Mouse (Mus musculus) liver, embryonic 13.5 days (tissue): ENCODE results near the gene Oxct2b. TPM values are rescaled to one million over a fixed set of nuclear protein-coding genes. Genes with fewer than 3 reads are reported as not detected.
A peak's percentile ranks its signal among the peaks of the same experiment; 100 is the strongest.
"Not testable (repeated sequence)": the region's sequence is repeated elsewhere in the genome, so short reads cannot be mapped to it uniquely, and the experiment has no call there.

Experiments
- ATAC-seq: fragments of 200-750 bp; cut with Nextera tagmentation; 2 replicates; pipeline ENCODE4 v1.8.0; 2017; ENCODE audit warnings: low read depth, mild to moderate bottlenecking, moderate number of reproducible peaks, moderate library complexity
- DNase-seq: peaks from one replicate; pipeline ENCODE4 v3.0.0; 2022
- H3K27ac ChIP-seq: fragments of 300-500 bp; sonication (generic); 2 replicates; pipeline ENCODE4 v1.5.1; 2015; ENCODE audit warnings: moderate library complexity, mild to moderate bottlenecking, inconsistent platforms
- H3K27me3 ChIP-seq: fragments of 300-500 bp; sonication (generic); 2 replicates; pipeline ENCODE4 v1.6.1; 2015; ENCODE audit warnings: mild to moderate bottlenecking, inconsistent platforms
- H3K36me3 ChIP-seq: fragments of 300-500 bp; sonication (generic); 2 replicates; pipeline ENCODE4 v1.6.1; 2015; ENCODE audit warnings: mild to moderate bottlenecking, inconsistent platforms
- H3K4me1 ChIP-seq: fragments of 300-500 bp; sonication (generic); replicated peaks from 2 replicates; pipeline ENCODE4 v1.6.1; 2015; ENCODE audit warnings: inconsistent platforms
- H3K4me2 ChIP-seq: fragments of 300-500 bp; sonication (generic); 2 replicates; pipeline ENCODE4 v1.6.1; 2015; ENCODE audit warnings: inconsistent platforms, mild to moderate bottlenecking, moderate library complexity
- H3K4me3 ChIP-seq: fragments of 300-500 bp; sonication (generic); replicated peaks from 2 replicates; pipeline ENCODE4 v1.5.1; 2015; ENCODE audit warnings: mild to moderate bottlenecking, inconsistent platforms
- H3K9ac ChIP-seq: fragments of 300-500 bp; sonication (generic); 2 replicates; pipeline ENCODE4 v1.6.1; 2015; ENCODE audit warnings: mild to moderate bottlenecking, inconsistent platforms
- H3K9me3 ChIP-seq: fragments of 300-500 bp; sonication (generic); replicated peaks from 2 replicates; pipeline ENCODE4 v1.6.1; 2016; ENCODE audit warnings: inconsistent platforms
- WGBS: fragments of 180-500 bp; shearing (Covaris S2); methylation state at CpG from one replicate; pipeline ENCODE4 v1.1.7; 2015; ENCODE audit not compliant: insufficient replicate concordance; 5-methylcytosine and 5-hydroxymethylcytosine counted together
- polyA plus RNA-seq: library from polyadenylated mRNA; unstranded; fragments of >200 nt; fragmentation: Nextera tagmentation; extraction: Ambion mirVana; gene quantifications from 2 replicates; pipeline ENCODE4 v1.2.1, GENCODE M21; 2015

Gene Oxct2b
- polyA plus RNA-seq, 1 experiment from 2014 or later = not detected

DNA sequence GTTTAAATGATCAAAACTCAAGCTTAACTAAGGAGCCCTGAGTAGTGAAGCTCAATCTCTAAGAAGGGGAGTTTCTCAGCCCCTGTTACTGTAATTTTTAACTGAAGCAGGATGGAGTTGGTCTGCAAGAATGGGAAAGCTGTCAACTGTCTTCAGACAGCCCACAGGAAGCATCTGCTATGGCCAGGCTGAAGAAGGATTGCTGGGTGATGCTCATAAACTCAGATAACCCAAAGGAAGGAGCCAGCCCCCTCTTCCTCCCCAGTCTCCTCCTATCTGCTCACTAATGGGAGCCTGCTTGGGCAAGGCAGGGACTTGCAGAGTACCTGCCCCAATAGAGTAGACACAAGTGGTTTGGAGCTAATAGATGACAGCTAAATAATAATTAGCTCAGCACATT is 39.8 kb downstream of the Oxct2b start:
- DNase-seq (no peak), ATAC-seq (no peak)
- H3K9ac ChIP-seq = no peak overlapping the region
- no peaks in the 10 kb centered on the region for H3K36me3 ChIP-seq
- no peak overlapping the region for H3K4me2 ChIP-seq
- no peaks in the 10 kb centered on the region for H3K4me1 ChIP-seq
- no peaks in the 10 kb centered on the region for H3K9me3 ChIP-seq
- H3K27ac ChIP-seq = no peak overlapping the region
- no peak overlapping the region for H3K4me3 ChIP-seq
- H3K27me3 ChIP-seq = no peaks in the 10 kb centered on the region

DNA sequence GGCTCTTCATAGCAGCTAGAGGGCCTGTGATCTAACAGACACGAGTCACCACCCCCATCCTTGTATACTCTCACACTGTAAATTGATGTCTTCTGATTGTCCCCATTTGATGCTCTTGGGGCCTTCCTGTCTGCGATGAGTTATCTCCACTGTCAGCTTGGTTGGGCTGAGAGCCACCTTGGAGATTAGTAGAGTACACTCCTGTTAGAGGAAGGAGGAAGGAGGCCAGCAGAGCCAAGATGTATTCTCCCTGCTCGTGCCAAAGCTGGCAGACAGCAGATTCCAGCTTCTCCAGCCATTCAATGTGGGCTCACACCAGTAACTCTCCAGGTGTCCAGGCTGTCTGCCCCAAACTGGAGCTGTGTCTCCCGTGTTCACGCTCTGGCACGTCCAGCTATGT is 44.5 kb downstream of the Oxct2b start:
- ATAC-seq (no peak), DNase-seq (no peak)
- no peak overlapping the region for H3K27ac ChIP-seq
- H3K27me3 ChIP-seq = peaks cover 28% of the 10 kb centered on the region
- no peaks in the 10 kb centered on the region for H3K9me3 ChIP-seq
- H3K4me1 ChIP-seq = peaks cover 16% of the 10 kb centered on the region
- H3K9ac ChIP-seq = no peak overlapping the region
- H3K4me3 ChIP-seq = no peak overlapping the region
- WGBS = 50% methylated on average over 6 of the region's 6 CpGs
- H3K4me2 ChIP-seq = no peak overlapping the region
- no peaks in the 10 kb centered on the region for H3K36me3 ChIP-seq

DNA sequence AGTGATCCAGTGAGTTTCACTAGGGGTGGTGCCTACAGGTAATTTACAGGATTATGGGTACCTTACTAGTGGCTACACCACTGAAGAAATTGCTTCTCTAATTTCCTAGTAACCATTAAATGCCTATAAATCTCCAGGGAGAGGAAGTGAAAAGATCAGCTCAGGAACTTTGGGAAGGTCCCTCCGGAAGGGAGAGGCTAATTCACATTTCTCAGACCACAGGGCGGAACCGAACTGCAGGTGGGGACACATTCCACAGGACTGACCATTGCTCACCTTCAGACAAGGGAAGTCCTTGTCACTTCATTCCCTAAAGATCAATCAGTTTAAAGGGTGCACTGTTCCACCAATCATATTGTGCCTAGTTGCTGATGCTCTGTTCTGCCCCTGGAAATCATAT is 45.2 kb downstream of the Oxct2b start:
- H3K4me2 ChIP-seq, H3K9me3 ChIP-seq, ATAC-seq, H3K9ac ChIP-seq, H3K36me3 ChIP-seq, DNase-seq, H3K4me3 ChIP-seq, H3K27ac ChIP-seq: not testable (repeated sequence)
- H3K4me1 ChIP-seq = peaks cover 16% of the 10 kb centered on the region
- peaks cover 28% of the 10 kb centered on the region for H3K27me3 ChIP-seq
- 59% methylated on average over 3 of the region's 3 CpGs for WGBS

DNA sequence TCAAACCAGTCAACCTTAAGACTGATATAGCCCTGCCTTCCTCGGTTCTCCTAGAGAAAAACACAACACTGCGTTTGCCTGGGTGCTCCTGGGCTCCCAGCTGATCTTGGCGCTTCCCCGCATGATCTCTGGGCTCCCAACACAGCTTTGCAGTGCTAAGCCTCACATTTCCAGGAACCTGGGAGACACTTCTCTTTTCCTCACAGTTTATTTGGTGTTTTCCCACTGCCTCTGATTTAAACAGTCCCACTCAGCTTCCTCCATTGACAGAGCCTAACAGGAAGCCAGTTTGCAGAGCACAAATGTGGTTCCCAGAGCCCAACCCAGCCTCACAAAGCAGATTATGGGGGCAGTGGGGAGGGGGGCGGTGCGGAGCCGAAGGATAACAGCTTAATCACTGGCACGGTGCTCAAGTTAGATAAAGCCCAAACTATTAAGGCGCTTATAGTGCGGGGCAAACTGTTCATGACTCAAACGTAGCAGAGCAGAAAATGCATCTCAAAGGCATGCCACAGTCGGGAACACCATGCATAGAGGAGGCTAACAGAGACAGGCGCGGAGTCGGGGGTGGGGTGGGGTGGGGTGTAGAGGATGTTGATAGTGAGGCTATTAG is 46.3 kb downstream of the Oxct2b start:
- peak overlapping the region; percentile 17; the same call in 1 of the 2 replicates for H3K4me2 ChIP-seq
- H3K4me1 ChIP-seq = peaks cover 16% of the 10 kb centered on the region
- ATAC-seq (0 out of 2 replicates have a peak, but pooled peaks have one; percentile 39), DNase-seq (no peak)
- no peaks in the 10 kb centered on the region for H3K9me3 ChIP-seq
- H3K36me3 ChIP-seq = no peaks in the 10 kb centered on the region
- H3K4me3 ChIP-seq = no peak overlapping the region
- H3K9ac ChIP-seq = no peak overlapping the region
- WGBS = 8% methylated on average over 15 of the region's 15 CpGs
- no peak overlapping the region for H3K27ac ChIP-seq
- H3K27me3 ChIP-seq = peaks cover 28% of the 10 kb centered on the region

DNA sequence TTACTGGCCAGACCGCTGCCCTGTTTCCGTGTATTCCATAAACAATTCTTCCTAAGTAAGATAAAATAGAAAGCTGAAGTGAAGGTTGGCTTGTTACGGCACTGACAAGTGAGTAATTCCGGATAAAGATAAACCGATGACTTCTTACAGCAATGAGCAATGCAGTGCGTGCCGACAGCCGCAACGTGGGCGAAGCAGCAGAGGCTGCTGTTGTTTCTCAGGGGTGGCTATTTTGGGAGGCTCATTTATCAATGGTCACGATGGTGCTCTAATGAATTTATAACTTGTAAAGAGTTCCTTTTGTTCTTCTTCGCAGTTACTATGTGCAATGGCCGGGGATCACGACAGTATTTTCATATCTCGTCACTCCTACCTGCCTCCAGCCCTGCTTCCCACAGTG is 48.1 kb downstream of the Oxct2b start:
- Histone ChIP-seq H3K4me2 (no peak overlapping the region), H3K4me1 (peaks cover 16% of the 10 kb centered on the region), H3K9ac (no peak overlapping the region), H3K36me3 (no peaks in the 10 kb centered on the region), H3K27ac (no peak overlapping the region), H3K27me3 (peaks cover 28% of the 10 kb centered on the region), H3K9me3 (no peaks in the 10 kb centered on the region), H3K4me3 (no peak overlapping the region)
- ATAC-seq (no peak), DNase-seq (no peak)
- 68% methylated on average over 15 of the region's 15 CpGs for WGBS

Other genes with a start within 250 kb of the Oxct2b start
- 29.1 and 35.8 TPM in 2 replicates for gene Cap1, start 230.2 kb upstream of the Oxct2b start, polyA plus RNA-seq
- 0.09 and 0.22 TPM in 2 replicates for gene Mfsd2a, start 155.1 kb upstream of the Oxct2b start, polyA plus RNA-seq
- 0.70 and 0.74 TPM in 2 replicates for gene Mycl, start 120.6 kb upstream of the Oxct2b start, polyA plus RNA-seq
- 7.2 TPM in 2 replicates for gene Trit1, start 99.7 kb upstream of the Oxct2b start, polyA plus RNA-seq
- gene Bmp8b, start 11.1 kb upstream of the Oxct2b start, polyA plus RNA-seq = 0.50 and 0.81 TPM in 2 replicates
- 54.7 and 59.3 TPM in 2 replicates for gene Ppie, start 23.7 kb downstream of the Oxct2b start, polyA plus RNA-seq
- gene Hpcal4, start 67.0 kb downstream of the Oxct2b start, polyA plus RNA-seq = 0.02 TPM in 1 of 2 replicates, not detected in the other
- gene Nt5c1a, start 85.2 kb downstream of the Oxct2b start, polyA plus RNA-seq = not detected in 2 replicates
- 0.80 and 0.99 TPM in 2 replicates for gene Heyl, start 117.3 kb downstream of the Oxct2b start, polyA plus RNA-seq
- 93.5 and 100 TPM in 2 replicates for gene Pabpc4, start 146.1 kb downstream of the Oxct2b start, polyA plus RNA-seq
- gene Oxct2a, start 207.4 kb downstream of the Oxct2b start, polyA plus RNA-seq = 0.06 TPM in 1 of 2 replicates, not detected in the other
- 0.16 and 0.38 TPM in 2 replicates for gene Bmp8a, start 227.0 kb downstream of the Oxct2b start, polyA plus RNA-seq